9 mouse cellular contexts compared by ENCODE assay signal in the genomic region with DNA sequence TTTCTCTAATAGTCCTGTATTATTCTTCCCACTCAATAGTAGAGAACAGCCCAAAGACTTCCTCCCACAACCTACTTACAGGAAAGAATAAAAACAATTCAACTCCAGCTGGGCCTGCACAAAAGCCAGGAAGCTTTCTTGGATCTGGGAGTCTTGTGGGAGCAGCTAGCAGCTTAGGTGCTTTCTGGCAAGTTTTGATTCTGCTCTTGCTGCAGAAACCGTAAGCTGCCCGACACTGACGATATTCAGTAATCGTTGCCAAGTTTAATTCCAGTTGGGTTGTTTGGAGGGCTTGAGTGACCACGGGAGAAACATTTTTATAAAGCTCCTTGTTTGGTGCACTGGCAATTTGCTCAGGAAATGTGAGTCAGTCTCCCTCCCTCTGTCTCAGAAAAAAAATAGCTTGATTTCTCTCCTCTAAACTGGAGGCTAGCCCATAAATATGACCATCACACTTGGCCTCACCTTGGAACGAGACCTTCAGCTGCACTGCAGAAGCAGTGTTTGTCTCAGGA. TPM values are rescaled to one million over a fixed set of nuclear protein-coding genes. Genes with fewer than 3 reads are reported as not detected.
DNase-seq lines count a peak whose midpoint lies in the region; ATAC-seq and TF ChIP-seq lines count a peak whose summit lies in the region.
"Had no signal": no experiment of that assay in that cellular context is flagged by ENCODE, and none has a peak within 500 bp of the region (broad histone marks: within the 10 kb centered on the region; RNA-seq: fewer than 3 reads in every experiment).

No protein-coding gene starts in this region.

- no peak for TF ChIP-seq POLR2A in embryonic fibroblast, embryonic 13.5 days (IDR thresholded peaks at IDR 0.05; ENCODE audit: low read depth, low read length)

- no peak for ATAC-seq in midbrain, embryonic 12.5 days (ENCODE audit: low FRiP score, low read depth)
- ATAC-seq in midbrain, embryonic 13.5 days: no peak

- H3K4me2 ChIP-seq in midbrain, embryonic 12.5 days (replicated peaks): peak overlapping the region; percentile 22; the same call in 1 of the 2 replicates
- H3K4me2 ChIP-seq in midbrain, embryonic 13.5 days (replicated peaks): no peak overlapping the region; the same call in 1 of the 2 replicates

- H3K27ac ChIP-seq in midbrain, embryonic 12.5 days (replicated peaks): 0 out of 2 replicates have a peak overlapping the region, but pooled peaks have one; percentile 46
- H3K27ac ChIP-seq in midbrain, embryonic 13.5 days: no peak overlapping the region
- H3K27ac ChIP-seq in embryonic fibroblast, embryonic 13.5 days (ENCODE audit: insufficient read depth, low read length): peak overlapping the region; percentile 95

- 6% methylated on average over 6 of the region's 6 CpGs for WGBS in midbrain, embryonic 12.5 days
- whole genome bisulfite sequencing in midbrain, embryonic 13.5 days: 2% methylated on average over 6 of the region's 6 CpGs

- H3K9me3 ChIP-seq in midbrain, embryonic 12.5 days: no peaks in the 10 kb centered on the region
- H3K9me3 ChIP-seq in midbrain, embryonic 13.5 days: no peaks in the 10 kb centered on the region

- intact Hi-C loops in left cerebral cortex, postnatal 25 days (cut with DNase I): no loop called here

- no peak for TF ChIP-seq CTCF in embryonic fibroblast, embryonic 13.5 days (IDR thresholded peaks at IDR 0.05; ENCODE audit: borderline replicate concordance, insufficient read depth, low read length)

- H3K36me3 ChIP-seq in midbrain, embryonic 12.5 days: no peaks in the 10 kb centered on the region
- H3K36me3 ChIP-seq in midbrain, embryonic 13.5 days: no peaks in the 10 kb centered on the region

- no peak overlapping the region for H3K4me3 ChIP-seq in midbrain, embryonic 12.5 days
- no peak overlapping the region for H3K4me3 ChIP-seq in midbrain, embryonic 13.5 days (replicated peaks)
- H3K4me3 ChIP-seq in embryonic fibroblast, embryonic 13.5 days (ENCODE audit: insufficient read depth, low read length): peak overlapping the region; percentile 6; the same call in 1 of the 2 replicates

- no peak overlapping the region for H3K9ac ChIP-seq in midbrain, embryonic 12.5 days (replicated peaks)
- H3K9ac ChIP-seq in midbrain, embryonic 13.5 days (replicated peaks): no peak overlapping the region

- peak; percentile 79 for DNase-seq in adrenal gland, adult 2 months
- no peak for DNase-seq in adrenal gland, postnatal 25 days
- peak; percentile 12 to 36 for DNase-seq in left cerebral cortex, postnatal 25 days (ENCODE audit: low spot score in 2 of 2)
- DNase-seq in MN1 (ENCODE audit: low spot score): no peak
- no peak for DNase-seq in thymus, postnatal 0 days (ENCODE audit: low spot score)
- DNase-seq: B cell, adult 2 months had no signal

- H3K4me1 ChIP-seq in midbrain, embryonic 12.5 days: peaks cover 28% of the 10 kb centered on the region
- H3K4me1 ChIP-seq in midbrain, embryonic 13.5 days (replicated peaks): peaks cover 23% of the 10 kb centered on the region
- peaks cover 18% of the 10 kb centered on the region for H3K4me1 ChIP-seq in embryonic fibroblast, embryonic 13.5 days (ENCODE audit: control insufficient read depth, insufficient read depth, low read length)

- peaks cover 36% of the 10 kb centered on the region for H3K27me3 ChIP-seq in midbrain, embryonic 12.5 days
- peaks cover 26% of the 10 kb centered on the region for H3K27me3 ChIP-seq in midbrain, embryonic 13.5 days

RNA-seq across cellular contexts. Expression of gene Atg4c, which starts 32.2 kb away (rescaled TPM):
- 10 to 100 TPM; 11.8 to 15.7 TPM for total RNA-seq in adrenal gland, adult 2 months (2021)
- polyA plus RNA-seq in adrenal gland, adult 2 months (2012; rRNA removed): 2.2 TPM in 2 replicates
- total RNA-seq in adrenal gland, postnatal 25 days (2021): 15.5 and 17.3 TPM in 2 replicates
- polyA plus RNA-seq in midbrain, embryonic 12.5 days (2016; fragmentation: Nextera tagmentation; extraction: Ambion mirVana): 15.9 and 16.1 TPM in 2 replicates
- polyA plus RNA-seq in midbrain, embryonic 13.5 days (2015; fragmentation: Nextera tagmentation; extraction: Ambion mirVana): 15.2 and 15.5 TPM in 2 replicates
- polyA plus RNA-seq in embryonic fibroblast, embryonic 13.5 days (2011; ENCODE audit: insufficient read length, low read depth, missing spikeins): 11.4 and 11.6 TPM in 2 replicates
- 10 to 100 TPM; 37.1 to 39.8 TPM for total RNA-seq in left cerebral cortex, postnatal 25 days (2021)
- polyA plus RNA-seq in thymus, postnatal 0 days (2015; fragmentation: Nextera tagmentation; extraction: Ambion mirVana): 3.9 and 4.4 TPM in 2 replicates

RNA-seq across cellular contexts. Expression of gene Dock7, which starts 40.8 kb away (rescaled TPM):
- total RNA-seq in adrenal gland, adult 2 months (2021): 10 to 100 TPM; 39.3 to 48.2 TPM
- 12.3 and 14.5 TPM in 2 replicates for polyA plus RNA-seq in adrenal gland, adult 2 months (2012; rRNA removed)
- 57.2 and 74.6 TPM in 2 replicates for total RNA-seq in adrenal gland, postnatal 25 days (2021)
- polyA plus RNA-seq in midbrain, embryonic 12.5 days (2016; fragmentation: Nextera tagmentation; extraction: Ambion mirVana): 120 and 130 TPM in 2 replicates
- polyA plus RNA-seq in midbrain, embryonic 13.5 days (2015; fragmentation: Nextera tagmentation; extraction: Ambion mirVana): 94.5 and 95.6 TPM in 2 replicates
- polyA plus RNA-seq in embryonic fibroblast, embryonic 13.5 days (2011; ENCODE audit: insufficient read length, low read depth, missing spikeins): 121 and 125 TPM in 2 replicates
- 10 to 100 TPM; 40.2 to 42.7 TPM for total RNA-seq in left cerebral cortex, postnatal 25 days (2021)
- polyA plus RNA-seq in thymus, postnatal 0 days (2015; fragmentation: Nextera tagmentation; extraction: Ambion mirVana): 6.0 and 6.1 TPM in 2 replicates

Comparison
In these comparisons a context has a peak if more than half of its experiments do, and no peak if none do; other contexts are left out.
1. DNase-seq: peak in adrenal gland, adult 2 months (single experiment) and left cerebral cortex, postnatal 25 days (2 of 2); none in adrenal gland, postnatal 25 days (single experiment), MN1 (single experiment) and thymus, postnatal 0 days (single experiment).